Mouse (Mus musculus) heart, adult 8-10 months (tissue): ENCODE results near the gene Ndufaf2. TPM values are rescaled to one million over a fixed set of nuclear protein-coding genes. Genes with fewer than 3 reads are reported as not detected.
A peak's percentile ranks its signal among the peaks of the same experiment; 100 is the strongest.

Experiments
- DNase-seq: peaks from one replicate; pipeline ENCODE4 v3.0.0; 2022; ENCODE audit warnings: low spot score
- total RNA-seq, 4 experiments: library from RNA; stranded (reverse); gene quantifications; 2 replicates each; pipeline ENCODE4 v1.2.4; 2022

Ndufaf2 gene
- total RNA-seq, 4 experiments from 2014 or later = 23.2 to 34.3 (median 28.8) TPM

DNA sequence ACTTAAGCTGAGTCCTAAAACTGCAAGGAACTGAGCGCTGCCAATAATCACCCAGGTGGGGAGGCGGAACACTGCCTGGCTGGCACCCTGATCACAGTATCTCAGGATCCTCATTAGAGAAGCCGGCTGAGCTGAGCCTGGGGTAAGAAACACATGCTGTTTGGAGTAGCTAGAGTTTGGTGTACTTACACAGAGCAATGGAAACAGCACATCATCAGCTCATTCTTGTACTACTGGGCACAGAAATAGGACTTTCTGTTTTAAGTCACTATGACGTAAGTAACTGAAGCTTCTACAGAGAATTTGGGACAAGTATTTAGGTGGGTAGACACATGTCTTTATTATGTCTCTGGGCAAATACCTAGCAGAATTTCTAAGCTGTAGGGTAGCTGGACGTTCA is 72.4 kb downstream of the Ndufaf2 start:
- no peak for DNase-seq

DNA sequence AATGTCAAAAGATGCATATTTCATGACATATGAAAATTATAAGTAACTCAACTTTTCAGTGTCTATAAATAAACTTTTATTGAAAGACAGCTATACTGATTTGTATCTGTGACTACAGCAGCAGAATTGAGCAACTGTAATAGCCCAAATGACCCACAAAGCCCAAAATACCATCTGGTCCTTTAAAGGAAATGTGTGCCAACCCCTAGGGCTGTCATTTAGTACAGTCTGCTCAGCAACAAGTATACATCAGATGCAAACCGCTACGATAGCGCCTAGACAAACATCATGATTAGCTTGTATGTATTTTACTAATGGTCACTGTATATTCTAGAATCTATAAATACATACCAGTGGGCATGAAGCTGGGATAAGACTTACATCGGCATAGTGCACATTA is 74.3 kb downstream of the Ndufaf2 start:
- no peak for DNase-seq

DNA sequence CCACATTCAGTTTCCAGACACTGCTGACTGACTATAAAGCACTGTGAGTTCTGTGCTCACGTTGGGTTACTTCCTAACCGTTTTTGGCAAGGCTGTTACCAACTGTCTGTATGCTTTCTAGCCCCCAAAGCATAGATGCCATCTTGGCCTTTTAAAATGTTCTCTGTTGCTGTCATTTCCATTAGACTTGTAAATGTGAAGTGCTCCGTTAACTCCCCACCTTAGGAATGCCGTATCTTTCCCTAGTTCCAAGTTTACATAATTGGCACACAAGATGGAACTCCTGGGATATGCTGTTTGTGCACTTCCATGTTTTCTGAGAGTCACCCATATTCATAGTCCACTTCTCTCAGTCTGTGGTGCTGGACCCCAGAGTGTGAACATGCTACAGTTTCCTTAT is 80.5 kb downstream of the Ndufaf2 start:
- DNase-seq = no peak

DNA sequence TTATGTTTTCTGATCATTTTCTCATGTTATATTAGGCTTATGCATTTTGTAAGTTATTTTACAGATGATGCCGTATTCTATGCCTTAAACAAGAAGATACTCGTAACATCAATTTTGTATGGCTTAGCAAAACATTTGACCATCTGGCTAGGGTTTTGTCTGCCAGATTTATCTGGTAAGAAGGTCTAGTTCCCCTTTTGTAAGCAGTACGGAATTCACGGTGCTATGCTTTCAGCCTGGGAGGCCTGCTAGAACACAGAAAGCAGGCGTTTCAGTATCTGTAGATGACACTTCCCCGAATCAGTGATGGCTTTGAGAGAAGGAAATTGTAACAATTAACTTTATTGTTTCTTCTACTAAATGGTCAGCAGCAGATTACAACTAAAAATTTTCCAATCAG is 80.9 kb downstream of the Ndufaf2 start:
- no peak for DNase-seq

DNA sequence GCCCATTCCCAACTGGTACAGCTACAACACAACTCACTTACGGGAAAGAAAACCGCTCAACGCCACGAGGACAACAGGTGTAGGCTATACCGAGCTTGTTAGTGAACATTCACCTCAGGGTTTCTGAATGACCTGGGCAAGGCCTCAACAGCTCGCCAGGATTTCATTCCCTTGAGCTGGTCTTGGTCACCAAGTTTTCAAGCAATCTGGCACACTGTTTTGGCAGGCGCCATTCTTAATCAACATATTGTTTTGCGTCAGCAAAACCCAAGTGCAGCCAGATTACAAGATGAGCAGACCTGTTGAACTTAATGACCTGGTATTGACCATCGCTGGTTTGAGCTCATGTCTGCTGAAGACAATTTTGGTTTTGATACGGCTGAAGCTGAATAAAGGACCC is 88.3 kb downstream of the Ndufaf2 start:
- DNase-seq = no peak

DNA sequence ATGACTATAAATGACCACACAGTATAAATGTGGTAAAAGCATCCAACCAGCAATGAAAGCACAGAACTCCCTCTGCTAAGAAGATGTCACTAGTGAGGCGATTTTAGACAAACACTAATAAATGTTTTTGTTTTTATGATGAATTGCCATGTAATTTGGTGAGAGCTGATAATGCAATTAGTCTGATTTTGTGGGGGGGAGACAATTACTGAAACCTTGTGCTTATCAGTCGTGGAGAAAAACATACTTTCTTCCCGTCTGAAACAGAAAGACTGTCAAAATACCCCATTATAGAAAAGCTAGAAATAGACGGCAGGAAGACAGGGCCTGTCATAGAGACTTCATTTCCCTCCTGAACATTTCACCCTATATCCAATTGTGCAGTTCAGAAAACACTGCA is 89.3 kb downstream of the Ndufaf2 start:
- no peak for DNase-seq

DNA sequence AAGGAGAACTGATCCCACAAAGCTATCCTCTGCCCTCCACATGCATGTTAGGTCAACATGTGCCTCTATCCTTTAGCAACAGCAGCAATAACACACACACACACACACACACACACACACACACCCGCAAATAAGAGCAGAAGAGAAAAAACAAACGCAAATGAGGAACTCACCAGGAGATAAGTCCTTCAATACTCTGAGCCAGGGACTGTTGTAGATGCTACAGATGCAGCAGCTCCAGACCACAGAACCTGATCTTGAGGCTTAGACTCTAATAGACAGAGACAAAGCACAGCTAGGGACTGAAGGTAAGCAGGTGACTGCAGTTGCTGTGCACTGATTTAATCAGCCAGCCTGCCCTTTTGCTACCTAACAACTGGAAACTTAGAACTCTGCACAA is 92.4 kb downstream of the Ndufaf2 start:
- DNase-seq = no peak

DNA sequence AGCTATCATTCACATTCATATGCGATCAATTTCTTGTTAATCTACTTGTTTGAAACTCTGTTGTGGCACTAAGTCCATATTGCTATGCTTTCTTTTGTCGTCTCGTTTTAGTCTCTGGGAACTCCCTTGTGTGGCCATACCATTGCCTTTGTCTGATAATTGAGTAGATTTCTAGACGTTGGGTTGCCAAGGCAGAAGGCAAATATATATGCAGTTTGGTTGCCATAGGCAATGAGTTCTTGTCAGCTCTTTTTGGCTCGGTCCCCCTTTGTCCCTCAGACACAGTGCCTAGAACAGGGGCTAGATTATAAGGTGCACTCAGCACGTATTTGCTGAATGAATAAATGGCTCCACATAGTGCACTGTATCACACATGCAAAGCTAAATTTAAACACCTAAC is 94.1 kb downstream of the Ndufaf2 start:
- no peak for DNase-seq

DNA sequence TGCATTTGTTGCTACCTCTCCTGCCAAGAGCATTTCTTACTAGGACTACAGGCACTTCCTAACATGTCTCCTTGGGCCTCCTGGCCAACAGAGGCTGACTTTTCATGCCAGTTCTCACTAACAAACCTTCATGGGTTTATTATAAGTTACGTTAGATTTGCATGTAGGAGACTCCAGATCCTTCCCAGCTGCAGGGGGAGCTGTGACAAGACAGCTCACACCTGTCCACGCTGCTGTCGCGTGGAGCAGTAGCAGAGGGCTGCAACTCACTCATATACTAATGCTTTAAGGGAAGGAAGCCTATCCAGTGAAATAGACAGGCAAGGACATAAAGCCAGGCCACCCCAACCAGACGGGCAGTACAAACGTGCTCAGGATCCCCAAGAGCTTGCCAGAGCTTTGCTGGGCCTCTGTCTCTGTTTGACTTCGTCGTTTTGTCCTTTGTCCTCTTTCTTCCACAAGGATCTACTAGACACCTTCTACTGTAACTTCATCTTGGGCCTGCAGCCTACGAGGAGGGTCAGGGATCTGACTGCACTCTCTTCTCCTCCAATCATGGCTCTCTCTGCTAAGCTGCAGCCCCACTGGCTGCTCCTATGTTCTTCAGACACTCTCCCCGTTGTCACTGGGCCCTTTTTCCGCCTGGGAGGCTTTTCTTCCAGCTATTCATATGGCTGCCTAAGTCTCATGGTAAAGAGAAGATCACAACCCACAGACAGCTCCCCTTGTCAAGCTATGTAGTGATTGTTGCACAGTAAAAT is 94.9 kb downstream of the Ndufaf2 start:
- DNase-seq = no peak

DNA sequence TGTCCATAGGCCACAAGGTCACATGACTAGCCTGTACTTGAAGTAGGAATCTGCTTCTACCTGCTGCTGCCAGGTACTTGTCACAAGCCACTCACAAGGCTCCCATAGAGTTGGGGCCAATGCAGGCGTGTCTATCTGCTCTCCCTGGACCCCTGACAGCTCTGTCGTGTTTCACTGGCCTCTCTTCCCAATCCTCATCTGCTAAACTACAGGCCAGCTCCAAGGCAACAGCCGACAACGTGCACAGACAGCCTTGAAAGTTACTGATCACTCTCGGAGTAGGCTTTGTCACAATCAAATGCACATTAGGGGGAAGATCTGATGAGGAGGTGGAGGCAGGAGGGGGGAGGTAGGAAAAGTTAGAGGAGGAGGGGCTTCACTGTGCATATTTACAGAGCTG is 95.5 kb downstream of the Ndufaf2 start:
- DNase-seq = no peak

DNA sequence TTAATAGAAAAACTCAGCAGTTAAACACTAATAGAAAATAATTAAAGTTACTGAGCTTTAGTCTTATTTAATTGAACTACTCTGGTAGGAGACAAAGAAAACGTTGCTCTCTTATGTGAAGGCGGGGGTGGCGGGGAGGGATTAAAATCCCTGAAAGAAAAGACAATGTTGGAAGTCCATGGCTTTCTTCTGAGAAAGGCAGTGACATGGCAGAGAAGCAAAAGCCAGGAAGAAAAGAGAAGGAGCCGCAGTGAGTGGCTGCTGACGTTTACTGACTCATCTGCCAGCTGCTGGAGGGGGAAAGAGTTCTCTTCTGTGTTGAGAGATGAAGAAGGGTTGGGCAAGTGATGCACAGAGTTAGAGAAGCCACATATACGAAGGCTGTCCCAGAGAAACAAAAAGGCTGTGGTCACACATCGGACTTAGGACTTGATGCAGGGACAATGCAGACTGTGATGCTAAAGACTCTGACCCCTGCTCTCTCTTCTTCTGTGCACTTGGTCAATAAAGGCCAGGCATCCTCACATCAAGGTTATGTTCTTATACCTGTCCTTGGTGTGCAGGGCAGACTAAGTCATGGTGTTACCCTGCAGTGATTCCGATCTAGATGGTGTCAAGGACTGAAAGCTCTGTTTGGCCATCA is 97.4 kb downstream of the Ndufaf2 start:
- no peak for DNase-seq

DNA sequence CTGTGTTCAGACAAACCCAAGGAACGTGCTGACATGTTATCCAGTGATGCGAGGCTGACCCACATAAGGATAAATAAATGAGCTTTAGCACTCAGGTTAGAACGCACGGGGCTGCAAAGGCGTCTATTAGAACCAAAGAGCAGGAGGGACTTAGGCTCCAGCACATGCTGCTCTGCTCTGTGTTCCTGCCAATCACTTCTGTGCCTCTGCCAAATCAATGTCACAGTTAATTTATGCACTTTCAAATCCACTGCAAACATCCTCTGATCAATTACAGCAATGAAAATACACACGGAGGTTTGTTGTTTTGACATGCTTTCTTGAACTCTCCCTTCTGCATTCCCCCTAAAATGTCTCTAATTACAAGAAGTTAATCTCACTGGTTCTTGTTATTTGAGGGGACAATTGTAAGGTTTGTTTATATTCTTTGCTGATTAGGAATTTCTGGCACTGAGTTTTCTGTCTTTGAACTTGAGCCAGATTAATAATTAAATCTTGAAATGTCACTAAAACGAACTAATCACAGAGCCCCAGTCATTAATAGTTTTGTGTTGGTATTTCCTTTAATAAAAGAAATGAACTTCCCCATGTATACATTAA is 98.0 kb downstream of the Ndufaf2 start:
- no peak for DNase-seq

DNA sequence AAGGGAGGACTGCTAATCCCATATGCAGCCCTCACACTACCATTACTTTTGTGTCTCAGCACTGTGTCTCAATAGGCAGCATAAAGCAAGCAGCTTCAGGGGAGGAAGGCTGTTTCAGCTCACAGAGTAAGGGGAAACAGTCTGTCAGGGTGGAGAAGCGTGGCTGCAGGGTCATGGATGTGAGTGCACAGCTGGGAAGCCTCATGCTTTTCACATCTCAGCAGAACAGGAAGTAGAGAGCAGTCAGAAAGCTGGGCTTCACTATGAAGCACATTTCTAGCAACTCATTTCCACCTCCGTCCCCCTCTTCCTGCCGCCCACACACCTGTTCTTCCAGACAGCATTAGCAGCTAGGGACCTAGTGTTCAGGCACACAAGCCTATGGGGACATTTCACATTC is 101.5 kb downstream of the Ndufaf2 start:
- DNase-seq = no peak

DNA sequence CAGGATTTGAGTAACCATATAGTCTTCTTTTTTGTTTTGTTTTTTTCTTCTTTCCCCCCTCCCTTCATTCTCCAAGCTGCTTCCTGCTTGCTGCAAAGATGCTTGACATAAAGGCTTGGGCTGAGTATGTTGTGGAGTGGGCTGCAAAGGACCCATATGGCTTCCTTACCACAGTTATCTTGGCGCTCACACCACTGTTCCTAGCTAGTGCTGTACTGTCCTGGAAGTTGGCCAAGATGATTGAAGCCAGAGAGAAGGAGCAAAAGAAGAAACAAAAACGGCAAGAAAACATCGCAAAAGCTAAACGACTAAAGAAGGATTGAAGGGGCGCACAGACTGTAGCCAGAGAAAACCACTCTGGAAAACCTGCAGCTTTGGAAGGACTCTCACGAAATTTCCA is 111.1 kb downstream of the Ndufaf2 start:
- DNase-seq = no peak

DNA sequence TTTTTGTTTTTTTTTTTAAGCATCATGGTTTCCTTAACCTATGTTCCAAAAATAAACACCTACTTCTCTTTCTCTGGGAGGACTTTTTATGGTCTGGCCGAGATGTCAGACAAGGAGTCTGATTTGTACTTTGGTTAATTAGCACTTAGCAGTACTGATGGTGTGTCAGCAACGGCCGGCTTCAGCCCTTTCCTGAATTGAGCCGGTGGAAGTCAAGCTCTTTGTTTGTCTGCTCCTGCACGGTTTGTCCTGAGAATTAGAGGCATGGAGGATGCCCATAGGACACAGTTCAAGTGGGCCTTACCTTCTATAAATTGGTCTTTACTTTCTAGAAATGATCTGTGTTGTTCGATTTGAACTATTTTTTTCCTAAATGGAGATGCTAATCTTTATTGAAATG is 111.5 kb downstream of the Ndufaf2 start:
- no peak for DNase-seq

DNA sequence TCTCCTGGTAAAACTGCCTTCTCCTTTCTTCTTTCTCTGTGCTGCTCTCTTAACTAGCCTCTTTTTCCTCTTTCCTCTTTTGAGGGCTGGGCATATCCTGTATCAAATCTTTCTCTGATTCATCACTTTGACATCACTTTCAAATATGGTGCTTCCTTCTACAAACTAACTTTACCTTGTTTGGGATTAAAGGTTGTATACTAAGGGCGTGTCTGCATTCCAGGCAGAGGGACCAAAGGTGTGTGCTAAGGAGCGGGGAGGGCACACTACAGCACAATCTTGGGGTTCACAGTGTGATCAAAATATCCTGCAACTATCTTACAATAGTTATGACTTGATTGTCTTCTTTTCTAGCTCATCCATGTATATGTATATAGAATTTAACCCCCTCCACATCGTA is 112.4 kb downstream of the Ndufaf2 start:
- DNase-seq = no peak

DNA sequence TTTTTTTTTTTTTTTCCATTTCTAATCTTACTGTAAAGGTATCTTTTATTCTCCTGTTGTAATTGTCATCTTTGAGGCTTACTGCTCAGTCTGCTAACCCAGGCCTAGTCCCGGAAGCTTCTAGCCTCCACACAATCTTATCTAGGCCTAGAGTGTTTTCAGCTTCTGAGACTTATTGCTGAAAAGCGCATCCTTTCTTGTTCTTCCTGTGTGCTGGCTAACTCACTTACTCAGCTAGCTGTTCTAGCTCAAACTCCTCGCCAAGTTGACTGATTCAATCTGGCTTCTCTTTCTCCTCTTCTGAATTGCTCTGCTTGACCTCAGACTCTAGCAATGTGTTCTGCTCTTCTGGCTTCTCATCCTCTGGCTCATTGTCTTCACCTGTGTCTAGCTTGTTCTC is 112.8 kb downstream of the Ndufaf2 start:
- no peak for DNase-seq

DNA sequence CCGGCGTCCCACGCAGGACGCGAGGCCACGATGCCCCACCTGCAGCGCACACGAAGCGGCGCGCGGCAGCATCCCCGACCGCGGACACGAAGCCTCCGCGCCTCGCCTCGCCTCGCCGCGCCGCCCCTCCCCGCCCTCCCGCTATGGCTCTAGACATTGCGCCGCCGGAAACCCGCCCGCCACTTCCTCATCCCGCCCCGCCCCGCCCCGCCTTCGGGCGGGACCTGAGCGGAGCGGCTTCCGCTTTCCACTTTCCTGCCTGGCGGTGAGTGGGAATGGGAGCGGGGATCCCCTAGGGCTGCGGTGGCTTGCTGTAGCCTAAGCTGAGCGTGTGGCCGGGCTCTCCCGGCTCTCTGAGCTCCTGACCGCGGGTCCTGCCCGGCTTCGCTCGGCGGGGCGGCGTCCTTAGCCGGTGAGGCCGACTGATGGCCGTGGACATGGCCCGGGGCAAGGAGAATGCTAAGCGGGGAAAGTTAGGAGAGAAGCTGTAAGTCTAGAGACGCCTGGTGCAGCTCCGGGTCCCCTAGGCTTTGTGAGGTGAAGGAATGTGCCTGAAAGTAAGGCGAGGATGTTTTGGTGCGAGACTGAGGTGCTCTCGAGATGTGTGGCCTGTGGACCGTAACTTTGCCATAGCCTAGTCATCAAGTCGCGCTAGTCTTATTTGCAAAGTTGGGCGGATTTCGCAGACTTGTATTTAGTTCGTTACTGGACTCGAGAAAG is 114.0 kb downstream of the Ndufaf2 start, which contains the start of gene Smim15:
TSS of gene Smim15 (plus strand) at position 225 of the 720 bp plus-strand sequence.
- peak; percentile 87 for DNase-seq

DNA sequence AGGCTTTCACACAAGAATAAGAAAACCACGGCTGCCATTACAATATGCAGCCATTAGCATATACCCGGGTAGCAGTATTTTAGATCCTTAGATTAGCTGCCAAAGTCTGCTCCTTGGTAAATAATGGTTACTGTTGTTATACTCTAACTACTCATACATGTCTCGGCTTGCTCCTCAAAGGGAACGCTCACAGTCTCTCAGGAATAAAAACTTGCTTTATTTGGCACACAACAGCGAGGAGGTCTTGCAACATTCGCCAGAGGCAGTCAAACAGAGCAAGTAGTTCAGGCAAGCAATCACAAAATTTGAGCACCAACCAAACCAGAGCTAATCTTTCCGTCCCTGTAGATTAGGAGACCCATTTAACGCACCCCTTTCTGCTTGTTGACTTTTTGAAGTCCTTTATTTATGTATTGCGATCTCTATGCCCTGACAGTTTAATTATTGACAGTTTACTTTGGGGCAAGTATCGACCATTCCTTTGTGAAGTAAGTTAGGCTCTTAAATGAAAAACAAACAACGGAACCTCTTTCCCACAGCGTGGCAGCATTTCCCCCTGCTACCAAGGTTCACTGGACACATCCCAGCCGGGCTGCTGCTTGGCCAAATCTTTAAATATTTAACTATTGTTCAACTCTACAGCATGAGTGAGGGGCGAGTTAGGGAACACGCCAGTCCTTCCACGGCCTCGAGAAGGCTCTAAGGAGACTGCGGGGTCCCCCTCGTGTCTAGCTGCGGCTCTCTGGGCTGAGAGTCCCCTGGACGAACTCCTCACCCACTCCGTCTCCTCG is 114.8 kb downstream of the Ndufaf2 start:
- peak; percentile 46 for DNase-seq

DNA sequence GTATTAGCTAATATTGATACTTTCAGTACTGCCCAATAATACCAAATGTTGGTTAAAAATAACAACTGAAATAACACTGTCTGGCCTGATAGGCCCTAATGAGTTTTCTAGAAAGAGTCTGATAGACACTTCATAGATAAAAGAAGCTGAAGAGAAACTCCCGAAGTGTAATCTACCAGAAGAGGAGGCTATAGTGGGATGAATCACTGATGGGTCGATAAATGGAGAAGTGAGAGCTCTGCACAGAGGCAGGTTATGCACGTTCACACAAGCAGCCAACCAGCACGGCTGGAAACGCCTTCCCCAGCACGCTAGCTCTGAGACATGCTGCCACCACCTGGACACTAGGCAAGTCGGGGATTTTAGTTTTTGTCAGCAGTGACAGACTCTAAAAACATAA is 117.1 kb downstream of the Ndufaf2 start:
- peak; percentile 53 for DNase-seq

DNA sequence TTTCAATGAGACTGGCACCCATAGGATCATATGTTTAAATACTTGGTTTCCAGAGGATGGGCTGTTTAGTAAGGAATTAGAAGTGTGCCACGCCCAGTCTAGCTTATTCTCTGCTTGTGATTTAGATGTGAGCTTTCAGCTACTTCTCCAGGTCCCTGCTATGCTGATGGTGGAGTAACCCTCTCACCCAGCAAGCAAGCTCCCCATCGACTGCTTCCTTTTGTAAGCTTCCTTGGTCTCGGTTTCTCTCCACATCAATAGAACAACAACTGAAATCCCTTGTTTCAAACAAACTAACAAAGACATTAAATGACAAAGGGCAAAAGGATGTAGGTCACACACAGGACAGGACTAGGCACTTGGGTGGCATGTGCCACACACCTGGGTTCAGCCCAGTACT is 118.0 kb downstream of the Ndufaf2 start:
- no peak for DNase-seq

DNA sequence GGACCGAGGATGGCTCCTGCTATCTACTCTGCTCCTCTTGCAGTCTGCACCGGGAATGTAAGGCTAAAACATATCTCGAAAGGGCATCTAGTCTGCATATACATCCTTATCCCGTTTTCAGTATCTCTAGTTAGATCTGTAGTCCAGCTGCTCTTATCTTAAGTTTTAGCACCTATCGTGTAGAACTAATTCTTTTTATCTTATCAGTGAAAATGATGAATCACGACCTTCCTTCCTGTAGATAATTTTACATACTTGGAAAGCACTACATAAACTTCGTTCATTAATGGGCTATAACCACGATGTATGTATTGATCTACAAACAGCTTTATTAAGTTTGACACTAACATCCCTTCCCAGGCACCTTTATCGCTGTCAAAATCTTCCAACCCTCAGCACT is 118.5 kb downstream of the Ndufaf2 start:
- no peak for DNase-seq
